Mouse (Mus musculus) heart, embryonic 11.5 days (tissue): ENCODE results near the gene Cux1. TPM values are rescaled to one million over a fixed set of nuclear protein-coding genes. Genes with fewer than 3 reads are reported as not detected.
A peak's percentile ranks its signal among the peaks of the same experiment; 100 is the strongest.

Experiments used
- ATAC-seq: fragments of 200-750 bp; cut with Nextera tagmentation; replicated peaks from 2 replicates; pipeline ENCODE4 v1.8.0; 2017; ENCODE audit warnings: moderate library complexity; ENCODE audit not compliant: insufficient number of reproducible peaks, low FRiP score, low TSS enrichment
- H3K27ac ChIP-seq: fragments of 300-500 bp; sonication (generic); 2 replicates; pipeline ENCODE4 v1.5.1; 2014; ENCODE audit warnings: mild to moderate bottlenecking, low read depth, low read length
- H3K27me3 ChIP-seq: fragments of 300-500 bp; sonication (generic); 2 replicates; pipeline ENCODE4 v1.6.1; 2014; ENCODE audit warnings: mild to moderate bottlenecking, low read length, mixed read lengths; ENCODE audit not compliant: control insufficient read depth, insufficient read depth
- H3K36me3 ChIP-seq: fragments of 300-500 bp; sonication (generic); 2 replicates; pipeline ENCODE4 v1.6.1; 2014; ENCODE audit warnings: mild to moderate bottlenecking, low read length, moderate library complexity, mixed read lengths; ENCODE audit not compliant: control insufficient read depth, insufficient read depth
- H3K4me1 ChIP-seq: fragments of 300-500 bp; sonication (generic); 2 replicates; pipeline ENCODE4 v1.6.1; 2014; ENCODE audit warnings: low read length; ENCODE audit not compliant: control insufficient read depth, insufficient read depth
- H3K4me2 ChIP-seq: fragments of 300-500 bp; sonication (generic); 2 replicates; pipeline ENCODE4 v1.6.1; 2014; ENCODE audit warnings: mild to moderate bottlenecking, moderate library complexity
- H3K4me3 ChIP-seq: fragments of 300-500 bp; sonication (generic); 2 replicates; pipeline ENCODE4 v1.5.1; 2014; ENCODE audit warnings: low read depth, low read length
- H3K9ac ChIP-seq: fragments of 300-500 bp; sonication (generic); 2 replicates; pipeline ENCODE4 v1.6.1; 2014; ENCODE audit warnings: mild to moderate bottlenecking, low read depth, low read length, moderate library complexity
- H3K9me3 ChIP-seq: fragments of 300-500 bp; sonication (generic); replicated peaks from 2 replicates; pipeline ENCODE4 v1.6.1; 2016; ENCODE audit warnings: low read length; ENCODE audit not compliant: control insufficient read depth
- WGBS: fragments of 180-500 bp; shearing (Covaris S2); extraction: QIAGEN DNeasy Blood & Tissue Kit; methylation state at CpG from one replicate; pipeline ENCODE4 v1.1.7; 2014; ENCODE audit not compliant: insufficient replicate concordance; 5-methylcytosine and 5-hydroxymethylcytosine counted together
- polyA plus RNA-seq: library from polyadenylated mRNA; unstranded; fragments of >200 nt; fragmentation: Nextera tagmentation; extraction: Ambion mirVana; gene quantifications from 2 replicates; pipeline ENCODE4 v1.2.1, GENCODE M21; 2014

Gene Cux1
- polyA plus RNA-seq, 1 experiment from 2014 or later: 67.5 TPM

DNA sequence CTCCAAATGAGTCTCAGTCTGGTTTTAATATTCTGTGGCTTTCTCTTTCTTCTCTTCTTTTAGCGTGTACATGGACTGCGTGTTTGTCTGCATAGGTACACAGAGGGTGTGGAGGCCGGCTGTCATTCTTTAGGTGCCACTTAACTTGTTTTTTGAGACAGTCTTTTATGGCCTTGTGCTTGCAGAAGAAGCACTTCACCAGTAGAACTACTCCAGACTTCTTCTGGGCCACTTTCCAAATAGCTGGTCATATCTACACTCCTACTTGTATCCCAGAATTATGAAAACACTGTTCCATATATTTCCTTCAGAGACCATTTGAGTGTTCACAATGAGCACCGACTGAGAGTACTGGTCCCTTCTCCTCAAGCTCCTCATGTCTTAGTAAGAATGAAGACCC is 149.4 kb downstream of the Cux1 start:
- no peaks in the 10 kb centered on the region for H3K36me3 ChIP-seq
- H3K4me3 ChIP-seq: no peak overlapping the region
- no peak for ATAC-seq
- H3K4me1 ChIP-seq: peaks cover 6% of the 10 kb centered on the region; the same call in 1 of the 2 replicates
- 89% methylated on average over 4 of the region's 4 CpGs for WGBS
- H3K9me3 ChIP-seq: no peaks in the 10 kb centered on the region
- H3K4me2 ChIP-seq: no peak overlapping the region
- H3K27me3 ChIP-seq: no peaks in the 10 kb centered on the region
- no peak overlapping the region for H3K9ac ChIP-seq
- H3K27ac ChIP-seq: no peak overlapping the region

DNA sequence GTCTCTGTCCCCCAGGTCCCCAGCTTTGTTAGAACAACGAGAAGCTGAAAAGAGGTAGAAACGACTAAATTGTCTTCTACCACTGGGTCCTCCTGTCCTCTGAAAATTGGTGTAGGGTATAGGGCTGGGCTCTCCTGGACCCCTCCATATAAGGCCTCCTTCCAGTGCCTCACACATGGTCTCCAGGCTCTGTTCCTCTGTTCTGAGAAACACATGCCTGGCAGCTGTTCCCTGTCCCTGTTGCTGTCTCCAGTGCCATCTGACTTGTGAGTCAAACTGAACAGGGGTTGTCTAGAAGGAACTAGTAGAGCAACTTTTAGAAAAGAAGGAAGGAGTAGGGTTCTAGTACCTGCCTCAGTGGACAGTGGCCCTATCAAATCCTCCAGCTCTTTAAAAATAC is 152.8 kb downstream of the Cux1 start:
- Histone ChIP-seq H3K9me3 (no peaks in the 10 kb centered on the region), H3K36me3 (0 out of 2 replicates have a peak, but pooled peaks cover 2% of the 10 kb centered on the region), H3K9ac (no peak overlapping the region), H3K27ac (no peak overlapping the region), H3K4me2 (no peak overlapping the region), H3K4me1 (peaks cover 24% of the 10 kb centered on the region), H3K4me3 (no peak overlapping the region), H3K27me3 (no peaks in the 10 kb centered on the region)
- WGBS: 81% methylated on average over 2 of the region's 2 CpGs
- ATAC-seq: no peak

DNA sequence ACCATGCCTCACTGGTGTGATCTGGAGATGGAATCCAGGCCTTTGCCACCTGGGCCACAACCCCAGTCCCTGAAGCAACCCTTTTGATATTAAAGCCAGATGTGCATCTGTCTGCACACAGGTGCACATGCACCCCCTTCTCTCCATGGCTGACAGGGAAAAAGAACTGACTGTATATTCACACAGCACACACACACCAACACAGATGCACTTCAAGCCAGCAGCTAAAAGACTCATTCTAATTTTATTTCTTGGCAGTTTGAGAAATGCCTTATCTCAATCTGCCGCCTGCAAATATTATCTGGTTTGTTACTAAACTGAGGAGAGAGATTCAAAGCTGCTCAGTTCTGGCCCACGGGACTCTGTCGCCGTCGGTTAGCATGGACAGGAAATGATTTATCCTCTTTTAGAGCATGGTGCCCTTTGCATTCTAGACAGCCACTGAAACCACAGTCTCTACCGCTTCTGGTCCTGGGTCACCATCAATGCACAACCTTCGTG is 156.6 kb downstream of the Cux1 start:
- 0 out of 2 replicates have a peak overlapping the region, but pooled peaks have one; percentile 11 for H3K27ac ChIP-seq
- 36% methylated on average over 7 of the region's 7 CpGs for WGBS
- no peak for ATAC-seq

DNA sequence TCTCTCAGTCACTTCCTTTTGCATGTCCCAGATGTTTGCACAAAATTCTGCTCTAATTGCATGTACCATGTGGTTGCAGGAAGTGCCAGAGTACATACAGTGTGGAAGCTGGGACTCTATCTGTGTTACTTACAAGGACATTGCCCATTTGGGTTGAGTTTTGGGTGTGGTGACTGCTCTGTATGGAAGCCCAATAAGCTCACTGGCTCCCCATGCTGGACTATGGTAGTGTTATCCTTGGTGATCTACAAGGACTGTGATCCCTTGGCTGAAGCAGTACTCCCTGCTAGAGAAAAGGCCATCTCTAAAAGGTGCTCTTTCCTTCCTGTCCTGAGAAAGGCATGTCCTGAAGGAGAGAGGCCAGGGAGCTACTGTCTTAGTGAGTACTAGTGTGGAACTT is 160.9 kb downstream of the Cux1 start:
- no peak for ATAC-seq
- H3K27ac ChIP-seq: no peak overlapping the region
- no peaks in the 10 kb centered on the region; the same call in 1 of the 2 replicates for H3K36me3 ChIP-seq
- H3K4me1 ChIP-seq: peaks cover 39% of the 10 kb centered on the region
- no peaks in the 10 kb centered on the region for H3K27me3 ChIP-seq
- H3K4me3 ChIP-seq: no peak overlapping the region
- H3K9me3 ChIP-seq: peaks cover 4% of the 10 kb centered on the region; the same call in 1 of the 2 replicates
- H3K4me2 ChIP-seq: no peak overlapping the region
- H3K9ac ChIP-seq: no peak overlapping the region

More for the DNA sequence above, 156.6 kb downstream of the Cux1 start:
- Histone ChIP-seq H3K4me1 (peaks cover 30% of the 10 kb centered on the region), H3K36me3 (peaks cover 2% of the 10 kb centered on the region; the same call in 1 of the 2 replicates), H3K4me2 (no peak overlapping the region), H3K9me3 (peaks cover 4% of the 10 kb centered on the region; the same call in 1 of the 2 replicates), H3K4me3 (no peak overlapping the region), H3K9ac (no peak overlapping the region), H3K27me3 (no peaks in the 10 kb centered on the region)

DNA sequence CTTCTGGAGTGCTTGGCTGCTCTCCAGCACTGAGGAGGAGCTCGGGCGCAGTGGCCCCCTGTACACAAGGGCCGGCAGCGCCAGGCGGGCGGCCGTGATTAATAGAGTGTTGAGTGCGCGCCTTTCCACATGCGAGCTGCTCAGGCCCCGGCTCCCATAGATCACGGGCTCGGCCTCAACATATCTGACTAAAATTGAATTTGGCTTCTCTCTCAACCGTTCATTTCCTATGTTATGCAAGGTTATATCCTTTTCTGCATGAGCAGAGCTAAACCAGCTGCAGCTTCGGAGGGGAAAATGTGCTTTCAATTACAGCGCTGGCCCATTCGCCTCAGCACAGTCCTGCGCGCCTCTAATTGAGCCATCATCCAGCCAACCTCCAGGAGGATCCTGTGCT is 163.7 kb downstream of the Cux1 start:
- Histone ChIP-seq H3K4me3 (no peak overlapping the region), H3K9me3 (peaks cover 4% of the 10 kb centered on the region; the same call in 1 of the 2 replicates), H3K27me3 (no peaks in the 10 kb centered on the region), H3K4me1 (peaks cover 18% of the 10 kb centered on the region), H3K36me3 (no peaks in the 10 kb centered on the region; the same call in 1 of the 2 replicates), H3K4me2 (peak overlapping the region; percentile 17; the same call in 1 of the 2 replicates), H3K9ac (no peak overlapping the region), H3K27ac (peak overlapping the region; percentile 57; the same call in 1 of the 2 replicates)
- no peak; the same call in 1 of the 2 replicates for ATAC-seq
- WGBS: 31% methylated on average over 19 of the region's 19 CpGs

DNA sequence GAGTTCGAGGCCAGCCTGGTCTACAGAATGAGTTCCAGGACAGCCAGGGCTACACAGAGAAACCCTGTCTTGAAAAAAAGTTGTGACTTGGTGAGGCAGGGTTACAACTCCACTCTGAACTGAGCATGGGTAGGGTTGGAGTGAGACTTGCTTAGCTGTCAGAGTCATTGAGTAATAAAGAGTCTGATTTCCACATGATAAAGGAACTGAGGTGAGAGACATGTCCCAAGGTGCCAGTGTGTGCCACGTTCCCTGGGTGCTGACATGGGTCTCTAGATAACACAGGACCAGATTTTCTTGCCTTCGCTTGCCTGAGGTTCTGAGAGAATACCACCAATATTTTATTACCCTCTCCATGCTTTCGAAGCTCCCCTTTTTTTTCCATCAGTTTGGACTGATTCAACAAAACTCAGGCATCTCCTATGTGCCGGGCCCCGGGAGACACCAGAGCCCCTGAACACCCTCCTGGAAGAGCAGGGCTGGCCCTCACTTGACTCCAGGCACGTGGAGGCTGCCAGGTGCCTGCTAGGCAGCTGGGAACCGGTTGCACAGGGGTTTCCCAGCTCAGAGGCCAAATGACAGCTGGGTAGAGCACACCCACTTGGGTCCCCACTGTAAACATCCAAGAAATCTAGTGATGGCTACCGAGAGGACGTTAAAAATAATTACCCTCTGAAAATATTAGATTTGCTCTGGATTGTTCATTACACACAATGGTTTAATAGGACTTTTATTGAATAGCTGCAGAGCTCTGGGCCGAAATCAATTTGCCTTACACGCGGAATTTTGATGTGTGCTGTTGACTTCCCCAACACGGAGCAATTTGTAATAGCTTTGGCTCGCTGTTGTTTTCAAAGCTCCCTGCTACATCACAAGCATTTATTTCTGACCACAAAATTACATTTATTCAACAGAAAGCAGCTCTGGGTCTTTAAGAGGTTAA is 164.4 kb downstream of the Cux1 start:
- H3K4me1 ChIP-seq: peaks cover 17% of the 10 kb centered on the region
- H3K9ac ChIP-seq: no peak overlapping the region
- H3K27ac ChIP-seq: peak overlapping the region; percentile 35; the same call in 1 of the 2 replicates
- H3K27me3 ChIP-seq: no peaks in the 10 kb centered on the region
- H3K36me3 ChIP-seq: no peaks in the 10 kb centered on the region; the same call in 1 of the 2 replicates
- 70% methylated on average over 15 of the region's 15 CpGs for WGBS
- no peak overlapping the region for H3K4me3 ChIP-seq
- no peak overlapping the region; the same call in 1 of the 2 replicates for H3K4me2 ChIP-seq
- ATAC-seq: no peak
- peaks cover 4% of the 10 kb centered on the region; the same call in 1 of the 2 replicates for H3K9me3 ChIP-seq

DNA sequence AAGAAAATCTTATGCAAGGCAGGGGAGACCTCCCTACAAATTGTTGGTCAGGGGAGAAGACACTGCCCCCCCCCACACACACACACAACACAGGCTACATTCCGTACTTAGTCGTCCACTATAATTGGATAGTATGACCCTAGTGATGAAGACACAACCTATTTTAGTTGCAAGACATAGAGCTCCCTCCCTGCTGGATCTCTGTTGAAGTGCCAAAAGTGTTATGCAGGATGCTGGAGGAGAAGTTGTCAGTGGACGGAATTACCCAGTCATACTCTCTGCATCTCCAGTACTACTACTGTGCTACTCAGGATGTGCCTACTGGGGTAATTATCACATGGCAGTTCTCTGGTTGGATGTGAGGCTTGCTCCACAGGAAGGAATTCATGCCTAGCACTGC is 168.6 kb downstream of the Cux1 start:
- ATAC-seq: no peak
- Histone ChIP-seq H3K9ac (no peak overlapping the region), H3K9me3 (no peaks in the 10 kb centered on the region), H3K27me3 (no peaks in the 10 kb centered on the region), H3K4me3 (no peak overlapping the region), H3K36me3 (no peaks in the 10 kb centered on the region; the same call in 1 of the 2 replicates), H3K4me1 (peaks cover 36% of the 10 kb centered on the region), H3K4me2 (no peak overlapping the region), H3K27ac (no peak overlapping the region)
- 83% methylated on average over 3 of the region's 3 CpGs for WGBS

DNA sequence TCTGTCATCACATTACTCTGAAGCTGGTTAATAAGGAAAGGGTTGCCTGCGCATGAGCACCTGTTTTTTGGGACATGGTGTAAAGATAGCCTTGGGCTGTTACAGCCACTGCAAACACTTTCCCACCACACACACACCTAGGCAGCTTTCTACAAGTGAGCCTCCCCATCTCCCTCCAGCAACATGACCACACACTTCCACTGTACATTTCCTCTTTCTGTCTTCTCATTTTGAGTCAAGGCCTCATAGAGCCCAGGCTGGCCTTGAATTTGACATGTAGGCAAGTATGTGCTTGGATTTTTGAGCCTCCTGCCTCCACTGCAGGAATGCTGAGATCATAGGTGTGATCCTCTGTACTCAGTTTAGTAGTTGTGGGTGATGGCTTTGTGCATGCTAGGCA is 170.6 kb downstream of the Cux1 start:
- peak overlapping the region; percentile 6; the same call in 1 of the 2 replicates for H3K27ac ChIP-seq
- peaks cover 27% of the 10 kb centered on the region for H3K4me1 ChIP-seq
- ATAC-seq: no peak
- no peaks in the 10 kb centered on the region for H3K9me3 ChIP-seq
- H3K4me2 ChIP-seq: no peak overlapping the region
- H3K4me3 ChIP-seq: no peak overlapping the region
- H3K27me3 ChIP-seq: no peaks in the 10 kb centered on the region
- H3K9ac ChIP-seq: no peak overlapping the region
- no peaks in the 10 kb centered on the region; the same call in 1 of the 2 replicates for H3K36me3 ChIP-seq
- 94% methylated on average over 1 of the region's 1 CpGs for WGBS
